Comparison of ENCODE assay signal across 20 mouse cellular contexts in genomic region chr12:11434446-11434845, GRCm38 (mm10). TPM values are rescaled to one million over a fixed set of nuclear protein-coding genes. Genes with fewer than 3 reads are reported as not detected.
A peak's percentile ranks its signal among the peaks of the same experiment; 100 is the strongest.
DNase-seq lines count a peak whose midpoint lies in the region; ATAC-seq and TF ChIP-seq lines count a peak whose summit lies in the region.
"Had no signal": no experiment of that assay in that cellular context is flagged by ENCODE, and none has a peak within 500 bp of the region (broad histone marks: within the 10 kb centered on the region; RNA-seq: fewer than 3 reads in every experiment).

No protein-coding gene starts in this region.

- no peak for DNase-seq in forebrain, postnatal 0 days
- DNase-seq in midbrain, embryonic 14.5 days = no peak
- no peak for DNase-seq in midbrain, embryonic 10.5 days (ENCODE audit: low spot score)
- peak; percentile 27 to 50 for DNase-seq in cerebellum, postnatal 36 days
- no peak for DNase-seq in embryonic facial prominence, embryonic 10.5 days (ENCODE audit: low spot score)
- DNase-seq in heart, adult 2 months = no peak
- DNase-seq: heart, adult 18-20 months; layer of hippocampus, adult 9-11 months; liver; lung, embryonic 14.5 days; thymus, postnatal 25 days had no signal

- H3K36me3 ChIP-seq in forebrain, postnatal 0 days (ENCODE audit: insufficient read depth) = no peaks in the 10 kb centered on the region
- no peaks in the 10 kb centered on the region for H3K36me3 ChIP-seq in forebrain, embryonic 16.5 days (ENCODE audit: control insufficient read depth, insufficient read depth)
- H3K36me3 ChIP-seq in midbrain, embryonic 14.5 days (ENCODE audit: control insufficient read depth, insufficient read depth, low read length) = no peaks in the 10 kb centered on the region
- H3K36me3 ChIP-seq in midbrain, embryonic 10.5 days = no peaks in the 10 kb centered on the region
- H3K36me3 ChIP-seq in embryonic facial prominence, embryonic 10.5 days (replicated peaks) = no peaks in the 10 kb centered on the region
- no peaks in the 10 kb centered on the region for H3K36me3 ChIP-seq in heart, adult 2 months (ENCODE audit: control insufficient read depth, insufficient read depth, low read length)
- H3K36me3 ChIP-seq: embryonic facial prominence, embryonic 15.5 days had no signal

- H3K9me3 ChIP-seq in forebrain, postnatal 0 days (ENCODE audit: low read length) = no peaks in the 10 kb centered on the region
- no peaks in the 10 kb centered on the region for H3K9me3 ChIP-seq in forebrain, embryonic 16.5 days (ENCODE audit: control insufficient read depth, low read length)
- no peaks in the 10 kb centered on the region for H3K9me3 ChIP-seq in midbrain, embryonic 14.5 days (ENCODE audit: control insufficient read depth, low read length)
- no peaks in the 10 kb centered on the region for H3K9me3 ChIP-seq in midbrain, embryonic 10.5 days (replicated peaks)
- no peaks in the 10 kb centered on the region for H3K9me3 ChIP-seq in embryonic facial prominence, embryonic 10.5 days
- H3K9me3 ChIP-seq: embryonic facial prominence, embryonic 15.5 days; forebrain, embryonic 13.5 days had no signal

- H3K27ac ChIP-seq in forebrain, postnatal 0 days (ENCODE audit: low read depth, low read length) = peak overlapping the region; percentile 15; the same call in 1 of the 2 replicates
- H3K27ac ChIP-seq in forebrain, embryonic 16.5 days (ENCODE audit: low read length) = no peak overlapping the region
- no peak overlapping the region for H3K27ac ChIP-seq in midbrain, embryonic 14.5 days (replicated peaks; ENCODE audit: low read depth, low read length)
- no peak overlapping the region for H3K27ac ChIP-seq in midbrain, embryonic 10.5 days (replicated peaks)
- no peak overlapping the region for H3K27ac ChIP-seq in embryonic facial prominence, embryonic 10.5 days (replicated peaks)
- no peak overlapping the region for H3K27ac ChIP-seq in heart, adult 2 months
- H3K27ac ChIP-seq: embryonic facial prominence, embryonic 15.5 days; forebrain, embryonic 13.5 days; macrophage; stomach, postnatal 0 days had no signal

- ATAC-seq in forebrain, postnatal 0 days = no peak
- no peak for ATAC-seq in forebrain, embryonic 16.5 days
- ATAC-seq in midbrain, embryonic 14.5 days (ENCODE audit: low FRiP score, low TSS enrichment) = no peak
- ATAC-seq: forebrain, embryonic 13.5 days; Patski had no signal

- TF ChIP-seq EP300 in heart, adult 2 months (IDR thresholded peaks at IDR 0.05; ENCODE audit: insufficient read depth, low read depth, low read length) = no peak

- TF ChIP-seq POLR2A in heart, adult 2 months (IDR thresholded peaks at IDR 0.05; ENCODE audit: insufficient read depth, low read depth, low read length) = no peak

- intact Hi-C loops in heart, adult 2 months (cut with DNase I) = no loop called here

- H3K4me3 ChIP-seq in forebrain, postnatal 0 days (ENCODE audit: low read depth, low read length) = peak overlapping the region; percentile 51
- no peak overlapping the region; the same call in none of the 2 replicates for H3K4me3 ChIP-seq in forebrain, embryonic 16.5 days (replicated peaks; ENCODE audit: low read length)
- 0 out of 2 replicates have a peak overlapping the region, but pooled peaks have one; percentile 51 for H3K4me3 ChIP-seq in midbrain, embryonic 14.5 days (replicated peaks; ENCODE audit: low read depth, low read length)
- H3K4me3 ChIP-seq in midbrain, embryonic 10.5 days = no peak overlapping the region
- no peak overlapping the region for H3K4me3 ChIP-seq in embryonic facial prominence, embryonic 10.5 days
- no peak overlapping the region for H3K4me3 ChIP-seq in heart, adult 2 months
- H3K4me3 ChIP-seq: forebrain, embryonic 13.5 days had no signal

- TF ChIP-seq CTCF in forebrain, postnatal 0 days (IDR thresholded peaks at IDR 0.05; ENCODE audit: low read depth) = no peak
- TF ChIP-seq CTCF in heart, adult 2 months (IDR thresholded peaks at IDR 0.05) = no peak

- WGBS in forebrain, postnatal 0 days = 69% methylated on average over 8 of the region's 8 CpGs
- WGBS in forebrain, embryonic 16.5 days = 83% methylated on average over 8 of the region's 8 CpGs
- WGBS in midbrain, embryonic 14.5 days = 71% methylated on average over 8 of the region's 8 CpGs
- 78% methylated on average over 8 of the region's 8 CpGs for WGBS in midbrain, embryonic 10.5 days
- 78% methylated on average over 8 of the region's 8 CpGs for WGBS in embryonic facial prominence, embryonic 10.5 days
- WGBS in heart, adult 2 months = 65% methylated on average over 8 of the region's 8 CpGs

- H3K4me1 ChIP-seq in forebrain, postnatal 0 days (ENCODE audit: insufficient read depth) = peaks cover 16% of the 10 kb centered on the region
- H3K4me1 ChIP-seq in forebrain, embryonic 16.5 days (replicated peaks; ENCODE audit: control insufficient read depth, insufficient read depth, low read length) = peaks cover 18% of the 10 kb centered on the region
- peaks cover 13% of the 10 kb centered on the region; the same call in 1 of the 2 replicates for H3K4me1 ChIP-seq in midbrain, embryonic 14.5 days (ENCODE audit: control insufficient read depth, insufficient read depth, low read length)
- H3K4me1 ChIP-seq in midbrain, embryonic 10.5 days = peaks cover 28% of the 10 kb centered on the region
- H3K4me1 ChIP-seq in embryonic facial prominence, embryonic 10.5 days = peaks cover 25% of the 10 kb centered on the region
- H3K4me1 ChIP-seq in heart, adult 2 months (ENCODE audit: control insufficient read depth, insufficient read depth, low read length) = no peaks in the 10 kb centered on the region

- no peaks in the 10 kb centered on the region for H3K27me3 ChIP-seq in forebrain, postnatal 0 days (ENCODE audit: insufficient read depth, low read length)
- 0 out of 2 replicates have a peak, but pooled peaks cover 3% of the 10 kb centered on the region for H3K27me3 ChIP-seq in forebrain, embryonic 16.5 days (replicated peaks; ENCODE audit: control insufficient read depth, insufficient read depth, low read length)
- H3K27me3 ChIP-seq in midbrain, embryonic 14.5 days (ENCODE audit: control insufficient read depth, insufficient read depth, low read length) = peaks cover 6% of the 10 kb centered on the region; the same call in 1 of the 2 replicates
- H3K27me3 ChIP-seq in midbrain, embryonic 10.5 days (ENCODE audit: low read depth, poor library complexity, severe bottlenecking) = peaks cover 49% of the 10 kb centered on the region
- H3K27me3 ChIP-seq in embryonic facial prominence, embryonic 10.5 days (replicated peaks; ENCODE audit: low read depth, poor library complexity, severe bottlenecking) = peaks cover 46% of the 10 kb centered on the region
- H3K27me3 ChIP-seq in heart, adult 2 months (ENCODE audit: control insufficient read depth, insufficient read depth, low read length) = peaks cover 2% of the 10 kb centered on the region; the same call in 1 of the 2 replicates

- no peaks in the 10 kb centered on the region for H3K79me2 ChIP-seq in heart, adult 2 months (replicated peaks; ENCODE audit: control insufficient read depth, insufficient read depth, low read length)

- H3K4me2 ChIP-seq in forebrain, postnatal 0 days (ENCODE audit: low read depth) = peak overlapping the region; percentile 74
- no peak overlapping the region for H3K4me2 ChIP-seq in forebrain, embryonic 16.5 days (ENCODE audit: low read length)
- peak overlapping the region; percentile 85 for H3K4me2 ChIP-seq in midbrain, embryonic 14.5 days (ENCODE audit: low read length)

- peak overlapping the region; percentile 39; the same call in 1 of the 2 replicates for H3K9ac ChIP-seq in forebrain, postnatal 0 days
- no peak overlapping the region for H3K9ac ChIP-seq in forebrain, embryonic 16.5 days (replicated peaks; ENCODE audit: low read depth, low read length)
- H3K9ac ChIP-seq in midbrain, embryonic 14.5 days (replicated peaks; ENCODE audit: low read length) = no peak overlapping the region
- no peak overlapping the region for H3K9ac ChIP-seq in heart, adult 2 months (ENCODE audit: low read depth, low read length)
- H3K9ac ChIP-seq: embryonic facial prominence, embryonic 15.5 days; forebrain, embryonic 13.5 days; lung, embryonic 14.5 days had no signal

RNA-seq across cellular contexts. Expression of gene Vsnl1, which starts 2.0 kb away (rescaled TPM):
- total RNA-seq in forebrain, postnatal 0 days (2014; rRNA removed) = 125 and 133 TPM in 2 replicates
- polyA plus RNA-seq in forebrain, postnatal 0 days (2015; fragmentation: Nextera tagmentation; extraction: Ambion mirVana) = 74.2 and 119 TPM in 2 replicates
- 17.7 and 34.5 TPM in 2 replicates for polyA plus RNA-seq in forebrain, embryonic 16.5 days (2015; fragmentation: Nextera tagmentation; extraction: Ambion mirVana)
- polyA plus RNA-seq in midbrain, embryonic 14.5 days (2014; fragmentation: Nextera tagmentation; extraction: Ambion mirVana) = 55.8 and 61.9 TPM in 2 replicates
- polyA plus RNA-seq in midbrain, embryonic 10.5 days (2016; fragmentation: Nextera tagmentation; extraction: Ambion mirVana) = 0.72 and 0.75 TPM in 2 replicates
- polyA plus RNA-seq in embryonic facial prominence, embryonic 10.5 days (2016; fragmentation: Nextera tagmentation; extraction: Ambion mirVana) = 0.54 and 0.70 TPM in 2 replicates
- under 1 TPM; 0.57 TPM for total RNA-seq in heart, adult 2 months (2021)
- 0.23 and 0.41 TPM in 2 replicates for polyA plus RNA-seq in heart, adult 2 months (2012; rRNA removed)
- total RNA-seq: common myeloid progenitor, adult 5-6 weeks; gastrocnemius, adult 8-10 months; monocyte, adult 5-6 weeks had no signal
- polyA plus RNA-seq: macrophage, Patski had no signal

RNA-seq across cellular contexts. Expression of gene Rad51ap2, which starts 21.4 kb away (rescaled TPM):
- 1.1 and 1.4 TPM in 2 replicates for total RNA-seq in forebrain, postnatal 0 days (2014; rRNA removed)
- polyA plus RNA-seq in forebrain, postnatal 0 days (2015; fragmentation: Nextera tagmentation; extraction: Ambion mirVana) = 0.68 and 0.79 TPM in 2 replicates
- polyA plus RNA-seq in forebrain, embryonic 16.5 days (2015; fragmentation: Nextera tagmentation; extraction: Ambion mirVana) = 0.30 and 0.62 TPM in 2 replicates
- polyA plus RNA-seq in midbrain, embryonic 14.5 days (2014; fragmentation: Nextera tagmentation; extraction: Ambion mirVana) = 0.15 and 0.18 TPM in 2 replicates
- 0.28 and 0.63 TPM in 2 replicates for polyA plus RNA-seq in midbrain, embryonic 10.5 days (2016; fragmentation: Nextera tagmentation; extraction: Ambion mirVana)
- 0.26 and 0.36 TPM in 2 replicates for polyA plus RNA-seq in embryonic facial prominence, embryonic 10.5 days (2016; fragmentation: Nextera tagmentation; extraction: Ambion mirVana)
- not detected for total RNA-seq in heart, adult 2 months (2021)
- polyA plus RNA-seq in heart, adult 2 months (2012; rRNA removed) = not detected in 2 replicates
- total RNA-seq: gastrocnemius, adult 8-10 months; heart, adult 18-20 months; monocyte, adult 5-6 weeks had no signal
- polyA plus RNA-seq: macrophage, Patski had no signal

Comparison
In these comparisons a context has a peak if more than half of its experiments do, and no peak if none do; other contexts are left out.
1. H3K4me3 ChIP-seq: peak in forebrain, postnatal 0 days (single experiment) and midbrain, embryonic 14.5 days (single experiment); none in forebrain, embryonic 16.5 days (single experiment), midbrain, embryonic 10.5 days (single experiment), embryonic facial prominence, embryonic 10.5 days (single experiment) and heart, adult 2 months (single experiment).
2. RNA of gene Vsnl1, which starts 2.0 kb away (polyA plus RNA-seq): 74.2 to 119 TPM in forebrain, postnatal 0 days, 55.8 to 61.9 TPM in midbrain, embryonic 14.5 days and 17.7 to 34.5 TPM in forebrain, embryonic 16.5 days; 0.72 to 0.75 TPM in midbrain, embryonic 10.5 days, 0.54 to 0.70 TPM in embryonic facial prominence, embryonic 10.5 days and 0.23 to 0.41 TPM in heart, adult 2 months; every median in the first group is over 10 times any median in the second.
3. DNase-seq: peak in cerebellum, postnatal 36 days (2 of 2); none in forebrain, postnatal 0 days (single experiment), midbrain, embryonic 14.5 days (single experiment), midbrain, embryonic 10.5 days (single experiment), embryonic facial prominence, embryonic 10.5 days (single experiment) and heart, adult 2 months (0 of 2).